Mouse (Mus musculus) embryonic fibroblast, embryonic 13.5 days (primary cell): ENCODE results near the gene Hjurp.

Experiments used
- CTCF ChIP-seq: IDR thresholded peaks from 2 replicates; pipeline ENCODE4 v1.5.1; 2011; ENCODE audit warnings: mild to moderate bottlenecking, control low read depth, low read length, moderate library complexity, borderline replicate concordance; ENCODE audit not compliant: insufficient read depth
- POLR2A ChIP-seq: IDR thresholded peaks from 2 replicates; pipeline ENCODE4 v1.6.1; 2011; ENCODE audit warnings: low read depth, mild to moderate bottlenecking, control low read depth, low read length, moderate library complexity

DNA sequence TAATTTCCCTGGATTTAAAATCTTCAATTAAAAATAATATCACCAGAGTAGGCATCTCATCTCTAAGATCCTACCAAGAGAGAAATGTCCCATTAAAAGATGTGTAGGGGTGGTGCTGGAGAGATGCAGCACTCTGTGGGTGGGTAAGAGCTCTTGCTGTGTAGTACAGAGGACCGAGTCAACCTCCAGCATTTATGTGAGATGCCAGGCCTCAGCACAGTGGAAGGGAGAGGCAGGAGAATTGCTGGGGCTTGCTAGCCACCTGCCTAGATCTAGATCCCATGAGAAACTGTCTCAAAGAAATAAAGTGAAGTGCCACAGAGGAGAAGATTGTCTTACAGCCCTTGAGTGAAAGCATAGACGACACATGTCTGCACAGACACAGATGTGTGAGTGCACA is 60.9 kb downstream of the Hjurp start:
- no peak for TF ChIP-seq CTCF
- TF ChIP-seq POLR2A = no peak
